Mouse (Mus musculus): ENCODE measurements around the gene Gm38431. TPM values are rescaled to one million over a fixed set of nuclear protein-coding genes. Genes with fewer than 3 reads are reported as not detected.

The Gm38431 gene
- 4.3 and 5.0 TPM in 2 replicates for polyA plus RNA-seq (2012; rRNA removed)

DNA sequence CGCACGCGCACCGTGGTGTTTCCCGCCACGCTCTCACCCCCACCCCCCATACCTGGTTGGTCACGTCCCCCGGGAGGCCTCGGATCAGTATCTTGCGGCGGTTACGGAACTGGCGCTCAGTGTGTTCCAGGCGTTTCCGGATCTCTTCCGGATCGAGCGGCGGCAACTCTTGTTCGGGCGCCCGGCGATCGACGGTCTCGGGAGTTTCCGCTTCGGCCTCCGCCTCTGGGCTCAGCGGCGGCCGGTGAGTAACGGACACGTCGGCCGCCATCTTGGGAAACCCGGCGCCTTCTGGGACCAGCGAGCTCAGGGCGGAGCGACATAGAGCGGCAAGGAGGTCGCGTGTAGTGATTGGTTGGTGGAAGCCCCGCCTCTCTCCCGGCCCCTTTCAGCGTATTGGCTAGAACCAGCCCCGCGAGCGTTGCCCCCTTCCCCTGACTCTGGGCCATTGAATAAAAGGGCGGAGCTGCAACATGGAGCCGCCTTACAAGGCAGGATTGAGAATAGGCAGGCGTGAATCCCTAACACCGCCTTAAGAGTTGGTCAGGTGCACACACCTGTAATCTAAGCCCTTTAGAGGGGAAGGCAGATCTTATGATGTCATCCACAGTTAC is at the start of gene Gm38431, which contains the start of gene Raver1:
Gene Gm38431 (minus strand): TSS at position 291 of the 614 bp plus-strand sequence.
Gene Raver1 (minus strand): TSS at position 302 of the 614 bp plus-strand sequence.

DNA sequence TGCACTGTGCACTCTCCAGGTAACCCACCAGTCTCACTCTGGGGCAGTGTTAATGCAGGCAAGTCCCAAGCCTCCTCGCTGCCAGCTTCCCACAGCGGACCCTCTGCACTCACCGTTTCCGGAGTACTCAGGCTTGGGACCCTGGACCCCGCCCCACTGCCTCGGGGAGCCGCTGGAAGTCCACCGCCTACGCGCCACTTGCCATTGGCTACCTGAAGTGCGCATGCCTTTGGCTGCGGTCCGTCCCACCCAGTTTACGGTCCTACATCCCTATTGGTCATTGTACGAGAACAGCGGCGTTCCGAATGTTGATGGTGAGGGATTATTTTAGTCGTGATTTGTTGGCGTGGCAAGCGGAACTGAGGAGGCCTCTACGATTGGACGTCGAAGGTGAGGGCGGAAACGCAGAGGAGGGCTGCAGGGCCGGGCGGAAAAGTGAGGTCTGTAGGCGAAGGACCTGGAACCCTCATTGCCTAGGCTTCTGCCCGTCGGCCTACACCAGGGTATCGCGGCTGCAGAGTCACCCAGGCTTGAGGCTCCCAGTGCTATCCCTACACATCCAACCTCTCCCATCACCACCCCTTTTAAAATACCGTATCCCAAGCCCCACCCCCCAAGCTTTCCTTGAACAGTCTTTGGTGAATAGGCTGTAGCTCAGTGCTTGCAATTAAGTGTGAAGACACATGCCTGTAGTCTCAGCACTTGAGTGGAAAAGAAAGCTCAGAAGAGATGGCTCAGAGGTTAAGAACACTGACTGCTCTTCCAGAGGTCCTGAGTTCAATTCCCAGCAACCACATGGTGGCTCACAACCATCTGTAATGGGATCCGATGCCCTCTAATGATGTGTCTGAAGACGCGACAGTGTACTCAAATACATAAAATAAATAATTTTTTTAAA is 39.5 kb upstream of the Gm38431 start, which contains the start of gene Tyk2:
Gene Tyk2 (minus strand): TSS at position 185 of the 898 bp plus-strand sequence.

DNA sequence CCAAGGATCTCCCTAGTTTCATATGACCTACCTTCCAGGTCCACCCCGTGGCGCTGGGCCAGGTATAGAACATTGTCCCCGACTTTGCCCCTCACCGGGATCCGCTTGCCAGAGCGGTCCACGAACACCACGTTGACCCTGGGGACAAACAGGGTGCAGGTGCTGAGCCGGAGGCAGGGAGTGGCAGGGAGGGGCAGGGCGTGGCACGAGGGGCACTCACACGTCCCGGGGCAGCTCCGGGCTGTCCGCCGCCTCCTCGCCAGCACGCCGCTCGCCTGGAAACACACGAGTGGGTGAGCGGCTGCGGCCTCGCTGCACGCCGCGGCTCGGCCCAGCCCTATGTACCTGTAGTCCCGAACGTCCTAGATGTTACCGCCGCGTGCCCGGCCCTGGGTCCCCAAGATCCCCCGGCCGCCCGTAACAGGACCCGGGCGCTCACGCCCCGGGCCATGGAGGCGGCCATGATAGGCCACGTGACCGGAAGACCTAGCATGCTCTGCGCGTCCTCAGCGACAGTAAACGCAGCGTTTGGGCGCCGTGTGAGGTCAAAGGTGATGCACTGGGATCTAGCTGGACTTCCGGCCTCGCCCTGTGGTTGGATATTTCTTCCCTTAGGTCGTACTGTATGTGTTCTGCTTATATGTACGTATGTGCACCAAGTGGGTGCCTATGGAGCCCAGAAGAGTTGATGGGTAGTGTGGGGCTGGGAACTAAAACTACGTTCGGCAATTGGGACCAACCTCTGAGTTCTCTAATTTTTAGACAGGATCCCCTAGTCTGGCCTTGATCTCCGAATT is 18.6 kb downstream of the Gm38431 start, which contains the start of the genes Gm49373 and Fdx1l:
Gene Gm49373 (minus strand): TSS at position 53 of the 797 bp plus-strand sequence.
Gene Fdx1l (minus strand): TSS at position 571 of the 797 bp plus-strand sequence.

DNA sequence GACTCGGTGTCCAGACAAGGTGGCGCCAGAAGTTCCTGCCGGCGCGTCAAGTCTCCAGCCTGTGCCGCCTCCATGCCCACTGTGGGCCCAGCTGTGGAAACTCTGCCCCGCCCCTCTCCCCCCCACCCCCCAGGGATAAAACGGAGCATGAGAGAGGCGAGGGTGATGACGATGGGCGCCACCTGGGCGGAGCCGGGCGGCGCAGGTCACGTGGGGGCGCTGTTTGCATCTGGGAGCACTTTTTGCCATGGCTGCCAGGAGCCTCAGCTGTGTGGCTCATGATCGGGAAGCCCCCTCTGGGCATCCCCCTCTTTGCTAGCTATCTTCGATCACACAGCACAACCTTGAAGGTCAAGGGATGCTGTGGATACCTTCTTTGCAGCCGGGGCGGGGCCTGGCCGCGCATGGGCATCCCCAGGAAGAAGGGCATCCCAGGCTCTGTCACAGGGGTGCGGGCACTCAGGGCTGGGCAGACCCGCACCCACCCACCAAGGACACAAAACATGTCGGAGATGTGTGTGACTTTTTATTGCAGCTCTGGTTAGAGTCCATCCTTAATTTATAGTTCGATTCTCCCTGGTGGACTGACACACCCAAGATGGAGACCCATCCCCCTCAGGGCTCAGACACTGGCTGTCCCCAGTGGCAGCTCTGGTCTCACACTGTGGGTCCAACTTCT is 24.7 kb downstream of the Gm38431 start, which contains the start of gene Zglp1:
Gene Zglp1 (minus strand): TSS at position 88 of the 679 bp plus-strand sequence.

DNA sequence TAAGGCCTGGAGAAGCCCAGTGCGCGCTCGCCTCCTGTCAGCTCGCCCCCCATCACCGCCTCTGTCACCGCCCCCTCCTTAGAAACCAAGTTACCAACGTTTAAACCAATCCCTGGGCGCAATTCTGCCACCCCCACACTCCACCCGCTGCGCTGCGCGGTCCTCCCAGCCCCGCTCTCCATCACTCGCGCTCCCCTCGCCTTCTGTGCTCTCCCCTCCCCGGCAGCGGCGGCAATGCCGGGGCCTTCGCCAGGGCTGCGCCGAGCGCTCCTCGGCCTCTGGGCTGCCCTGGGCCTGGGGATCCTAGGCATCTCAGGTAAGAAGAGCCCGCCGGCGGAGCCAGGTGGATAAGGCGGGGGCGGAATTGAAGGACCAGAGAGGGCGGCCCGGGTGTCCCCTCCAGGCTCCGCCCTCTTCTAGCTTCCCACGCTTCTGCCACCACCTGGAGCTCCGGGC is 59.9 kb downstream of the Gm38431 start, which contains the start of gene Icam5:
Gene Icam5 (plus strand): TSS at position 178 of the 456 bp plus-strand sequence.

DNA sequence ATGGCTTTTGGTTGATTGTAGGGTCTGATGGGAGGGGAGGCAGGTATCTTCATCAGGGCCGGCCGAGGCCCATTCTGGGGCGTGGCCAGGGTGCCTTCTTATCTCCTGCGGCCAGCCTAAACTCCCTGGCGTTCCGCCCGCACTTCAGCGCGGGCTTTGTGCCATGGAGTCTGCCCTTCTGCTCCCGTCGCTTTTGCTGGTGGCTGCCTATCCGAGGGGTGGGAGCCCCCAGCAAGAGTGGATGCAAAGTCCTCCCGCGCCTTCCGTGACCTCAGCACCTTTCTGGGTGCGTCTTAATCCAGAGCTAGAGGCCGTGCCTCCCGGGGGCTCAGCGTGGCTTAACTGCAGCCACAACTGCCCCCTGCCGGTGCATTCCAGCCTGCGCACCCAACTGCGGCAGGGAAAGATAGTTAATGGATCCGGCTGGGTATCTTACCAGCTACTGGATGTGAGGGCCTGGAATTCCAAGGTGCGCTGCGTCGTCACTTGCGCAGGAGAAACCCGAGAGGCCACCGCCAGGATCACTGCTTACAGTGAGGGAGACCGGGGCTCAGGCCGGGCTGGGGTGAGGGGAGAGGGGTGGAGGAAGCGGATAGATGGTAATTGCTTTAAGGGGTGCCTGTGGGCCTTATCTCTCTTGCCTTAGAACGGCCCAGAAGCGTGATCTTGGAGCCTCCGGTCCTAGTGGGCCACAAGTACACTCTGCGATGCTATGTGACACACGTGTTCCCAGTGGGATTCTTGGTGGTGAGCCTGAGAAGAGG is 62.3 kb downstream of the Gm38431 start, which contains the start of gene Icam4:
Gene Icam4 (plus strand): TSS at position 83 of the 764 bp plus-strand sequence.

Other genes starting within 250 kb of the Gm38431 start
- gene A230050P20Rik, start 223.4 kb downstream of the Gm38431 start, polyA plus RNA-seq (2012; rRNA removed), result 7.7 and 13.3 TPM in 2 replicates
- 10.2 and 11.1 TPM in 2 replicates for gene Angptl6, start 212.3 kb downstream of the Gm38431 start, polyA plus RNA-seq (2012; rRNA removed)
- gene Ppan, start 203.8 kb downstream of the Gm38431 start, polyA plus RNA-seq (2012; rRNA removed), result 82.3 and 91.6 TPM in 2 replicates
- 151 and 160 TPM in 2 replicates for gene Eif3g, start 193.4 kb downstream of the Gm38431 start, polyA plus RNA-seq (2012; rRNA removed)
- 103 TPM in 2 replicates for gene Dnmt1, start 132.1 kb downstream of the Gm38431 start, polyA plus RNA-seq (2012; rRNA removed)
- gene S1pr2, start 115.2 kb downstream of the Gm38431 start, polyA plus RNA-seq (2012; rRNA removed), result 4.8 and 8.3 TPM in 2 replicates
- gene Mrpl4, start 89.3 kb downstream of the Gm38431 start, polyA plus RNA-seq (2012; rRNA removed), result 78.1 and 87.6 TPM in 2 replicates
- 4.3 and 8.5 TPM in 2 replicates for gene Icam1, start 76.0 kb downstream of the Gm38431 start, polyA plus RNA-seq (2012; rRNA removed)
- 0.08 TPM in 1 of 2 replicates, not detected in the other for gene Icam4, start 62.6 kb downstream of the Gm38431 start, polyA plus RNA-seq (2012; rRNA removed)
- gene Icam5, start 59.9 kb downstream of the Gm38431 start, polyA plus RNA-seq (2012; rRNA removed), result 0.88 and 1.0 TPM in 2 replicates
- gene Zglp1, start 24.9 kb downstream of the Gm38431 start, polyA plus RNA-seq (2012; rRNA removed), result 0.61 TPM in 2 replicates
- 3.4 and 3.6 TPM in 2 replicates for gene Gm49373, start 18.9 kb downstream of the Gm38431 start, polyA plus RNA-seq (2012; rRNA removed)
- 68.5 and 74.1 TPM in 2 replicates for gene Fdx1l, start 18.4 kb downstream of the Gm38431 start, polyA plus RNA-seq (2012; rRNA removed)
- gene Raver1, start within 50 bp of the Gm38431 start, polyA plus RNA-seq (2012; rRNA removed), result 67.1 and 69.6 TPM in 2 replicates
- gene Tyk2, start 39.2 kb upstream of the Gm38431 start, polyA plus RNA-seq (2012; rRNA removed), result 16.9 and 18.7 TPM in 2 replicates
- gene Cdc37, start 58.0 kb upstream of the Gm38431 start, polyA plus RNA-seq (2012; rRNA removed), result 204 and 216 TPM in 2 replicates
- 14.5 and 14.7 TPM in 2 replicates for gene Pde4a, start 73.7 kb upstream of the Gm38431 start, polyA plus RNA-seq (2012; rRNA removed)
- gene Keap1, start 147.4 kb upstream of the Gm38431 start, polyA plus RNA-seq (2012; rRNA removed), result 42.7 and 45.6 TPM in 2 replicates
- gene S1pr5, start 156.4 kb upstream of the Gm38431 start, polyA plus RNA-seq (2012; rRNA removed), result 1.8 and 2.4 TPM in 2 replicates
- 33.9 and 37.7 TPM in 2 replicates for gene Atg4d, start 173.3 kb upstream of the Gm38431 start, polyA plus RNA-seq (2012; rRNA removed)
- gene Kri1, start 196.0 kb upstream of the Gm38431 start, polyA plus RNA-seq (2012; rRNA removed), result 44.7 and 45.6 TPM in 2 replicates
- 70.2 and 80.6 TPM in 2 replicates for gene Cdkn2d, start 199.4 kb upstream of the Gm38431 start, polyA plus RNA-seq (2012; rRNA removed)
- 1.2 and 5.0 TPM in 2 replicates for gene Ap1m2, start 220.3 kb upstream of the Gm38431 start, polyA plus RNA-seq (2012; rRNA removed)
- 83.1 and 95.6 TPM in 2 replicates for gene Slc44a2, start 228.7 kb upstream of the Gm38431 start, polyA plus RNA-seq (2012; rRNA removed)

All from central nervous system, embryonic 14 days (tissue).